Mouse (Mus musculus) CD4-positive, CD25-positive, alpha-beta regulatory T cell, adult 2 months (primary cell): Measurements from ENCODE around the gene Mrpl30.
A peak's percentile ranks its signal among the peaks of the same experiment; 100 is the strongest.

Experiments
- DNase-seq: peaks from one replicate; pipeline ENCODE4 v3.0.0-alpha.2; 2012; ENCODE audit warnings: low read depth, low spot score

Mrpl30 gene

GRCm38 (mm10) chr1:37900288-37900687 is 10.0 kb downstream of the Mrpl30 start:
- DNase-seq = no peak

GRCm38 (mm10) chr1:37903178-37903577 is 12.9 kb downstream of the Mrpl30 start:
- DNase-seq = peak; percentile 36

GRCm38 (mm10) chr1:37912751-37913150 is 22.5 kb downstream of the Mrpl30 start:
- no peak for DNase-seq

DNA sequence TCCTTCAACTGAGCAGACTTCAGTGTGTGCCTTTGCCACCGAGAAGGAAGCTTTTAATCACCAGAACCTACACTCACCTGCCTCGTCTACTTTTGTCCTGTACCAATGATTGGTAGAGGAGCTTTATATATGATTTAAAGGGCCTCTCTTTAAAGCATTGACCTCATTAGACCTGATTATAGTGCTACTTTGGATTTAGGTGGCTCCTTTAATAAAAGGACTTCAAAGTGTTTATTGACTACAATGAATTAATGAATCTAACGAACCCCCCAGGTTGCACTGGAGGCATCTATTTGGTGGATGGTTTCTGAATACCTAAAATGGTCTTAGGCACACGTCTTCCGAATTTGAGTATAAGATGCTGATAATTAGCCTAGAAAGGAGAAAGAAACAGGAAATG is 26.1 kb downstream of the Mrpl30 start, which contains the start of gene Lyg2:
Gene Lyg2 (minus strand): TSS at position 101 of the 400 bp plus-strand sequence.
- DNase-seq = no peak

GRCm38 (mm10) chr1:37917666-37918065 is 27.4 kb downstream of the Mrpl30 start:
- DNase-seq = no peak

GRCm38 (mm10) chr1:37918096-37918495 is 27.8 kb downstream of the Mrpl30 start:
- DNase-seq = no peak

- DNase-seq = no peak
Measured at GRCm38 (mm10) chr1:37922536-37922935, 32.3 kb downstream of the Mrpl30 start.

- DNase-seq = no peak
Measured at GRCm38 (mm10) chr1:37925971-37926370, 35.7 kb downstream of the Mrpl30 start.

GRCm38 (mm10) chr1:37931806-37932205 is 41.5 kb downstream of the Mrpl30 start:
- peak; percentile 37 for DNase-seq
